Mouse (Mus musculus): ENCODE measurements at regions not wholly inside any gene's neighbourhood (a gene's known extent, or its start where the extent isn't known, plus 50 kb on each side); places are given as distances from the start of the nearest gene placed in this dataset.
A peak's percentile ranks its signal among the peaks of the same experiment; 100 is the strongest.

DNA sequence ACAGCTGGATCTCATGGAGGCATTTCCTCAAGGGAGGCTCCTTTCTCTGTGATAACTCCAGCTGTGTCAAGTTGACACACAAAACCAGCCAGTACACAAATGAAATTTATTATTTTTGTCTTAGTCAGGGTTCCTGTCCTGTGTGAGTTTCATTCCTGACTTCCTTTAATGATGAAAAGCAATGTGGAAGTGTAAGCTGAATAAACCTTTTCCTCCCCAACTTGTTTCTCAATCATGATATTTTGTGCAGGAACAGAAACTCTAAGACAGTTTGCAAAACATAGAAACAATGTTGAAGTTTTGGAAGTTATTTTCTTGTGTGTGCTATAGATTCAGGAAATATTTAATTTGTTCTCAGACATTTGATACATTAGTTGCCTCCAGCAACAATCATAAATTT is 526.9 kb downstream of the 1700017N19Rik start:
- no peak overlapping the region for H3K27ac ChIP-seq

DNA sequence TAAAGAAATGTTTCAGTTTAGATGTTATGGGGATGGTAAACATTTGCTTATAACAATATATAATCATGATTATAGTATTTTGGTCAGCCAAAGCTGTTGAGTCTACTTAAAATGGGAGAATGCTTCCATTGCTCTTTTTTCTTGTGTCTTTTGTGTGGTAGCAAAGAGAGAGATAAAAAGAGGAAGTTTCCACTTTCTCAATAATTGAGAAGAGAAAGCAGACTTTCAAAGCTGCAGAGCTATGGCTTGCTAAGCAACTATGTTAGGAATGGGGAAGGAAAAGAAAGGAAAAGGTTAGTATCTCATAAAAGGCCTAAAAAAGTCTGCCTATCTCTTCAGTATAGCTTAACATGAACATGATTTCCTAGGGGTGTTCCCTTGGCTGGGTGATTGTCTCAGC is 529.9 kb downstream of the 1700017N19Rik start:
- Histone ChIP-seq H3K27me3 (ENCODE audit: insufficient read depth, low read length) (no peaks in the 10 kb centered on the region), H3K4me2 (ENCODE audit: low read depth, low read length) (no peak overlapping the region), H3K9ac (replicated peaks; ENCODE audit: low read length) (no peak overlapping the region), H3K27ac (no peak overlapping the region), H3K4me1 (ENCODE audit: insufficient read depth, low read length) (no peaks in the 10 kb centered on the region), H3K4me3 (ENCODE audit: low read length) (no peak overlapping the region), H3K36me3 (ENCODE audit: insufficient read depth, low read length) (no peaks in the 10 kb centered on the region), H3K9me3 (ENCODE audit: low read length) (no peaks in the 10 kb centered on the region)
- no peak for DNase-seq (ENCODE audit: low spot score)
- no peak for ATAC-seq
- no peak for TF ChIP-seq CTCF (IDR thresholded peaks at IDR 0.05; ENCODE audit: low read depth)

More for the DNA sequence above, 526.9 kb downstream of the 1700017N19Rik start:
- Histone ChIP-seq H3K9ac (replicated peaks; ENCODE audit: low read length) (no peak overlapping the region), H3K36me3 (ENCODE audit: insufficient read depth, low read length) (no peaks in the 10 kb centered on the region), H3K4me1 (ENCODE audit: insufficient read depth, low read length) (no peaks in the 10 kb centered on the region), H3K4me3 (ENCODE audit: low read length) (no peak overlapping the region), H3K4me2 (ENCODE audit: low read depth, low read length) (no peak overlapping the region), H3K27me3 (ENCODE audit: insufficient read depth, low read length) (no peaks in the 10 kb centered on the region), H3K9me3 (ENCODE audit: low read length) (no peaks in the 10 kb centered on the region)
- TF ChIP-seq CTCF (IDR thresholded peaks at IDR 0.05; ENCODE audit: low read depth), result no peak
- ATAC-seq, result no peak
- DNase-seq (ENCODE audit: low spot score), result no peak

DNA sequence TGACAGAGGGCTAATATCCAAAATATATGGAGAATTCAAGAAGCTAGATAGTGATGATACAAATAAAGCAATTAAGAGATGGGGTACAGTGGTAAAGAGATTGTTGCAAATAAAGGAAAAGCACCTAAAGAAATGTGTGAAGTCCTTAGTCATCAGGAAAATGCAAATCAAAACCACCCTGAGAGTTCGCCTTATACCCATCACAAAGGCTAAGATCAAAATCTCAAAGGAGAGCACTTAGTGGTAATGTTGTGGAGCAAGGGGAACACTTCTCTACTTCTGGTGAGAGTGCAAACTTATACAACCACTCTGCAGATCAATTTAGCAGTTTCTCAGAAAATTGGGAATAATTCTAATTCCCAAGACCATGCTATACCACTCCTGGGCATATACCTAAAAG is 514.2 kb upstream of the Mgat4c start:
- Histone ChIP-seq H3K9ac (replicated peaks; ENCODE audit: low read length) (no peak overlapping the region), H3K27me3 (ENCODE audit: insufficient read depth, low read length) (no peaks in the 10 kb centered on the region), H3K4me1 (ENCODE audit: insufficient read depth, low read length) (no peaks in the 10 kb centered on the region), H3K9me3 (ENCODE audit: low read length) (no peaks in the 10 kb centered on the region), H3K4me2 (ENCODE audit: low read depth, low read length) (no peak overlapping the region), H3K27ac (no peak overlapping the region), H3K36me3 (ENCODE audit: insufficient read depth, low read length) (no peaks in the 10 kb centered on the region), H3K4me3 (ENCODE audit: low read length) (no peak overlapping the region)
- no peak for DNase-seq (ENCODE audit: low spot score)
- ATAC-seq, result no peak
- 94% methylated on average over 1 of the region's 1 CpGs for WGBS
- TF ChIP-seq CTCF (IDR thresholded peaks at IDR 0.05; ENCODE audit: low read depth), result no peak

DNA sequence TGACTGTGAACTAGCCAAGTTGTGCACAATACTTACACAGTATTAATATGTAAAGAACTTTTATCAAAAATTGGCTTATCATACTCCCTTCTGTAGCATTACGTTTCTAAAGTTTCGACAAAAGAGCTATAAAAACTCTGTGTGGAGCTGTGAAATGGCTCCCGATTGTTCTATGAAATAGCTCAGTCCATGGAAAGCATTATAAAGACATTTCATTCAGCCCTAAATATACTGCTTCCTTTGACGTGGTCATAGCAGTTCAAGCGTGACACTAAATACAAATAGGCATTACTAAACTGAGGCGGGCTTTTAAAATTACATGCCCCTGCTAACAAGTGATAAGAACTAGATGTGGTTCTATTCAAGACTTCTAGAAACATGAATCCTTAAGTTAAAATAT is 509.5 kb upstream of the Mgat4c start:
- Histone ChIP-seq H3K27me3 (ENCODE audit: insufficient read depth, low read length) (no peaks in the 10 kb centered on the region), H3K4me3 (ENCODE audit: low read length) (no peak overlapping the region), H3K9ac (replicated peaks; ENCODE audit: low read length) (no peak overlapping the region), H3K4me1 (ENCODE audit: insufficient read depth, low read length) (no peaks in the 10 kb centered on the region), H3K9me3 (ENCODE audit: low read length) (no peaks in the 10 kb centered on the region), H3K36me3 (ENCODE audit: insufficient read depth, low read length) (no peaks in the 10 kb centered on the region), H3K4me2 (ENCODE audit: low read depth, low read length) (no peak overlapping the region), H3K27ac (no peak overlapping the region)
- DNase-seq (ENCODE audit: low spot score) (no peak), ATAC-seq (no peak)
- 39% methylated on average over 6 of the region's 6 CpGs for WGBS
- TF ChIP-seq CTCF (IDR thresholded peaks at IDR 0.05; ENCODE audit: low read depth), result no peak

DNA sequence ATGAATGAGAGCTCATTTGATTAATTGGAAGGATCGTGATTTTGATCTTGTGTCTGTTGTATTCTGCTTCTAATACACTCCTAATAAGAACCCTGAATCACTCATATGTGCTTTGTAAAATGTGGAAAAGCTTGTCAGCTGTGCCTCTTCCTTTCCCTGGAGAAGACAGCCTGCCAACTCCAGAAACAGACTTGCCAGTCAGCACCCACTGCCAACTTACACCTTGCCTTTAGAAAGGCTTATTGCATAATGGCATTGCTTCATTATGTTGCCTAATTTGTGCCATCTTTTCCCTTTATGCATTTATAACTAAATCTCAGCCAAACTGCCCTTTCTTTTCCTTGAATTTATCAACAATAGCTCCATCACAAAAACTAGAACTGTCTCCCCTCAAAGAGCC is 492.1 kb upstream of the Mgat4c start:
- no peak for TF ChIP-seq CTCF (IDR thresholded peaks at IDR 0.05; ENCODE audit: low read depth)
- H3K36me3 ChIP-seq (ENCODE audit: insufficient read depth, low read length), result no peaks in the 10 kb centered on the region
- H3K9ac ChIP-seq (replicated peaks; ENCODE audit: low read length), result no peak overlapping the region
- H3K27ac ChIP-seq, result no peak overlapping the region
- no peaks in the 10 kb centered on the region for H3K27me3 ChIP-seq (ENCODE audit: insufficient read depth, low read length)
- no peaks in the 10 kb centered on the region for H3K4me1 ChIP-seq (ENCODE audit: insufficient read depth, low read length)
- no peak overlapping the region for H3K4me2 ChIP-seq (ENCODE audit: low read depth, low read length)
- ATAC-seq, result no peak
- H3K9me3 ChIP-seq (ENCODE audit: low read length), result no peaks in the 10 kb centered on the region
- 73% methylated on average over 1 of the region's 1 CpGs for WGBS
- H3K4me3 ChIP-seq (ENCODE audit: low read length), result no peak overlapping the region
- DNase-seq (ENCODE audit: low spot score), result peak; percentile 26
